Mouse (Mus musculus): ENCODE measurements at regions not wholly inside any gene's neighbourhood (a gene's known extent, or its start where the extent isn't known, plus 50 kb on each side); places are given as distances from the start of the nearest gene placed in this dataset.

- no peak for DNase-seq (ENCODE audit: low spot score)
Measured at GRCm38 (mm10) chr4:69753086-69753485, 657.2 kb downstream of the Cdk5rap2 start.

GRCm38 (mm10) chr4:69739833-69740510 is 670.3 kb downstream of the Cdk5rap2 start:
- no peak for DNase-seq (ENCODE audit: low spot score)

Data from embryo, embryonic 10 days (tissue).